Mouse (Mus musculus): ENCODE data around the gene Tsacc.

The Tsacc gene

GRCm38 (mm10) chr3:88237161-88237555 is 59.6 kb downstream of the Tsacc start:
- DNase-seq = no peak

GRCm38 (mm10) chr3:88235616-88236015 is 61.2 kb downstream of the Tsacc start:
- no peak for DNase-seq

DNA sequence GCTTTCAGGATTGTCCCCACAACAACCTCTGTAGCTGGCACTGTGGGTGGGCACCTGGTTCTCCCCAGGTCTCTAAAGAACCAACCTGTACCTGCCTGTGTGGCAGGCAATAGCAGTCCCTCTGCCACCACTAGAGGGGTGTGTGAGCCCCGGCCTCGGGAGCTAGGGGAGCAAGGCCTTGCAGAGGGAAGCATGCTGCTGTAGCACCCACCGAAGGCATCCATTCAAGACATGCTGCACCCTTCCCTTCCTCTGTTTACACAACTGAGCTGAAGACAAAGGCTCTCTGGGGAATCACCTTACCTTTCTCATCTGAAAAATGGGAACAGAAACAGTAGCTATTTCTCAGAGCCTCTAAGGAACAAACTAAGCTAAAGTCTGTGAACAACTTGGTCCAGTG is 61.6 kb downstream of the Tsacc start:
- DNase-seq = peak; percentile 39

GRCm38 (mm10) chr3:88234041-88234440 is 62.8 kb downstream of the Tsacc start:
- DNase-seq = no peak

DNA sequence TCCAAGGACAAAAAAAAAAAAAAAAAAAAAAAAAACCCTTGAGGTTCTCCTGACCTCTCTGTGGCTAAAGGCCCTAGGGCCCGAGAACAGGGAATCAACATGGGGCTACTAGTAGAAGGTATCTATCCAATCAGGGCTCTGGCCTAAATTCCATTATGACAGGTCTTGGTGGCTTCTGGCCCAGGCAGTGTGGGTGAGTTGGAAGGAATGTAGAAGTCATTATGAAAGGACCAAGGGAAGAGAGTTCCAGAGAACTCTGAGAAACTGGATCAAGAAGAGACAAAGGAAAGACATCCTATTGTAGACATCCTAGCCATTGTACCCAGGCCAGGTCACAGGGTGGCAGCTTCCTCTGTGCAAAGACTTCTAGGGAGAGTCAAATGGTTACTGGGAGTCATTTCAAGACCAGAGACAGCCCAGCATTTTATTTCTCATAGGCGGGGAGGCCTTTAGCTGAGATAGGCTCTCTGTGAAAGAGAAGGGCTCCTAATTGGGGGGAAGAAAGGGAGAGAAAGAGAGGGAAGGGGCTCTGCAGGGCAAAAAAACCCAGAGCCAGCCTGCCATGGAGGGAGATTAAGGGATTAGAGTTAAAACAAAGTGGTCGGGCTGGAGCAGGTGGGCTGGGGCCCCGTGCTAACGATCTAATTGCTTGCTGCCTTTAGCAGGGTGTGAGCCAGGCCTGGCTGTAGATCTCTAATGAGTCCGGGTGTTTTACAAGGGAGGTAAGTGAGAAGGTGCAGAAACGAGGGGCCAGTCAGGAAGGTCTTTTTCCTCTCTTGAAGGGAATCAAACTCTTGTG is 63.7 kb downstream of the Tsacc start:
- peak; percentile 68 for DNase-seq
